Mouse (Mus musculus): ENCODE data around the gene Magi1.

Magi1 gene

GRCm38 (mm10) chr6:94283318-94284061 lies at the start of gene Magi1:
Magi1 (minus strand) TSS chr6:94283917.
- DNase-seq (ENCODE audit: low read depth): peak; percentile 57

GRCm38 (mm10) chr6:94327143-94327542 lies 43.4 kb upstream of the Magi1 start:
- DNase-seq (ENCODE audit: low read depth): no peak

- DNase-seq (ENCODE audit: low read depth): no peak
Measured at GRCm38 (mm10) chr6:94316886-94317285, 33.2 kb upstream of the Magi1 start.

- no peak for DNase-seq (ENCODE audit: low read depth)
Measured at GRCm38 (mm10) chr6:94312285-94312684, 28.6 kb upstream of the Magi1 start.

GRCm38 (mm10) chr6:94308498-94308897 lies 24.8 kb upstream of the Magi1 start:
- no peak for DNase-seq (ENCODE audit: low read depth)

- no peak for DNase-seq (ENCODE audit: low read depth)
Measured at GRCm38 (mm10) chr6:94303512-94303911, 19.8 kb upstream of the Magi1 start.

- DNase-seq (ENCODE audit: low read depth): no peak
Measured at GRCm38 (mm10) chr6:94301804-94302203, 18.1 kb upstream of the Magi1 start.

- DNase-seq (ENCODE audit: low read depth): peak; percentile 37
Measured at GRCm38 (mm10) chr6:94300562-94300961, 16.8 kb upstream of the Magi1 start.

GRCm38 (mm10) chr6:94287387-94287786 lies 3.7 kb upstream of the Magi1 start:
- no peak for DNase-seq (ENCODE audit: low read depth)

GRCm38 (mm10) chr6:94286555-94286954 lies 2.8 kb upstream of the Magi1 start:
- DNase-seq (ENCODE audit: low read depth): no peak

GRCm38 (mm10) chr6:94284089-94284825 lies 540 bp upstream of the Magi1 start:
- DNase-seq (ENCODE audit: low read depth): peak; percentile 13

GRCm38 (mm10) chr6:94282301-94283241 lies 1.1 kb downstream of the Magi1 start:
- DNase-seq (ENCODE audit: low read depth): no peak

- no peak for DNase-seq (ENCODE audit: low read depth)
Measured at GRCm38 (mm10) chr6:94281606-94282280, 2.0 kb downstream of the Magi1 start.

GRCm38 (mm10) chr6:94273941-94274340 lies 9.8 kb downstream of the Magi1 start:
- no peak for DNase-seq (ENCODE audit: low read depth)

- no peak for DNase-seq (ENCODE audit: low read depth)
Measured at GRCm38 (mm10) chr6:94270001-94270400, 13.7 kb downstream of the Magi1 start.

GRCm38 (mm10) chr6:94269174-94269573 lies 14.5 kb downstream of the Magi1 start:
- no peak for DNase-seq (ENCODE audit: low read depth)

GRCm38 (mm10) chr6:94265244-94265935 lies 18.3 kb downstream of the Magi1 start:
- DNase-seq (ENCODE audit: low read depth): no peak

- DNase-seq (ENCODE audit: low read depth): no peak
Measured at GRCm38 (mm10) chr6:94264183-94264941, 19.4 kb downstream of the Magi1 start.

GRCm38 (mm10) chr6:94260831-94261230 lies 22.9 kb downstream of the Magi1 start:
- DNase-seq (ENCODE audit: low read depth): no peak

- no peak for DNase-seq (ENCODE audit: low read depth)
Measured at GRCm38 (mm10) chr6:94259981-94260380, 23.7 kb downstream of the Magi1 start.
